Mouse (Mus musculus) forelimb bud, embryonic 11.5 days (tissue): ENCODE data around the gene Ppp2r2d.

ENCODE experiments used
- DNase-seq: peaks from one replicate; pipeline ENCODE4 v3.0.0-alpha.2; 2012; ENCODE audit warnings: low read depth, low spot score

Gene Ppp2r2d

DNA sequence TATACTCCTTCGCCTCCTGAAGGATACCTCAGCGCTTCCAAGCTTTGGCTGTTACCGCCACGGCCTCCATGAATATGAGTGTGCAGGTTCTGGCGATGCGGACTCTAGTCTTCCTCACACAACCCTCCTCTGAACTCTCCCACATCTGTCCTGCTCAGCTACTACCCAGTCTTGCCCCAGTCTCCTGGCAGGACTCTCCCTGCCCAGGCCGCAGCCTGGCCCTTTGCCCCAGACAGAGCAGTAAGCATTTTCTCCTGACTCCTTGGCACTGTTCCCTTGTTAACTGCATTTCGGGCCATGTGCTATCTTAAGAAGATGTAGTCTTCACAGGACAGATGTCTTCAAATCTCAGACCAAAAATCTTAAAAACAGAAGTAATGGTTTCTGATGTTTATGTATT lies 75.7 kb downstream of the Ppp2r2d start:
- no peak for DNase-seq

DNA sequence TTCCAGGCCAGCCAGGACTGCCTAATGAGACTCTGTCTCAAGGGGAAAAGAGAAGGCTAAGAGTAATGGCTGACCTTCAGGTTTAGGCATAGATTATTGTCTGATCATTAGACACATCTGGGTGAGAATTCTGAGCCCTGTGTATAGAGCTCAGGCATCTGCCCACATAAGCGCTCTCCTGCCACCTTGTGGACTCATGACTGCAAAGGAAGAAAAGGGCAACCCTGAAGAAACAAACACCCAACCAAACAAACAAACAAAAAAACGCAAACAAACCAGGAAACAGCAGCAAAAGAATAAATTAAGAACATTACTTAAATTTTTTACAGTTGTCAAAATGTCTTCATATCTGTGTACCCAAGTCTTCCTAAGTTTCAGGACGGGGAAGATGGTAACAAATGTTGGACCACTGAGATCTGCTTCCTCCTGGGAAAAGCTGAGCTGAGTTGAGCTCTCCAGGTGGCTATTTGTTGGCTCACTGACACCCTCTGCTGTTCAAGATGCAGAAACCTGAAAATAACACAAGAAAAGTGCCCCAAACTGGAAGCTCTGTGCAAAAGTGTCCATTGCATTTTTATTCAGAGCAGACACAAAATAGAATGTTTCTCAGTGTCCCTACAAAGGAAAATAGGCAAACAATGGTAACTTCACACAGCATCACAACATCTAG lies 78.0 kb downstream of the Ppp2r2d start:
- DNase-seq, result peak; percentile 62

DNA sequence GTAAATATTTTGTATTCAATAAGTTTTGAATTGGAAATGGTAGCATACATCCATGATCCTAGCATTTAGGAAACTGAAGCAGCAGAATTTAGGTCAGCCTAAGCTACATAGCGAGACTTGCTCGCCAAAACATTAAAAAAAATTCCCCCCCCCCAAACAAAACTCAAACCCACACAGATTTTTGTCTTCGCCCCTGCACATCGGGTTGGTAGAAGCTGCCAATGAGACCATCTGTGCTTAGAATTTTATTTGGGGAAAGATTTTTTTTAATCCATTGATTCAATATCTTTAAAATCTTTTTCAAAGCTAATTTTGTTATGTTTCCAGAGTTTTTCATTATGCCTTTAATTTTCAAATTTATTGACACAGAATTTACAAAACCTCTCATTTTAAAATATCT lies 82.6 kb downstream of the Ppp2r2d start:
- no peak for DNase-seq
